Mouse (Mus musculus): Measurements from ENCODE around the gene Upf2.

Gene Upf2

DNA sequence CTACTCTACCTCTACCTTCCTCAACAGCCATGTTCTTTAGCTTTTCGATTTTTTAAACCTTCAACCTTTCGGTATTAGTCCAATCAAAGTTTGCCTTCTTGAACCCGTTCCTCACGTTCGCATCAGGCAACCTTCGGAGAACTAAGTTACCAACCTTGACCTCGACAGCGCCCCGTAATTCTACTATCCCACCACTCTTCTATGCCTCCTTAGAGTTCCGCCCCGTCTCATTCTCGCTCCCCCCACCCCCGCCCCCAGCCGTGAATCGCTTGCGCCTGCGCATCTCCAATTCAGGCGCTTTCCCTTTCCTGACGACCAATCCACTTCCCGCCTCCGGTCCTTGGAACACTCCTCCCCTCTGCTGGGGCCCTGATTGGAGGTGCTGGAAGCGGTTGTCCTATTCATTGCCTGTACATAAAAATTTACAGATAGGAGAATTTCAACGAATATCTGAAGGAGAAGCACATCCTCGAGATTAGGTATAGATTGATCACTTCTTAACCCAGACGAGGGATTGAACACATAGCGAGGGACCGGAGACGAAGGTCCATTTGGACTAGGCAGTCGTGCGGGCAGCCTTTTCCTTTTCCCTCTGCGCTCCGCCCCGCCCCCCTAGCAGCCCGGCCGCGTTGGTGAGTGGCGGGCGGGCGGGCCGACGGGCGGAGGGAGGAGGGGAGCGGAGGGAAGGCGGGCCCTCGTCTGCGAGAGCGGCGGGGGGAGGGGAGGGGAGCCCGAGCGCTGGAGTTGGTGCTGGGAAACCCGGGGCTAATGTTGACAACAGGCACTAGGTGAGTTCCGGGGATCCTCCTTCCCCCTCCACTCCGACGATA is at the start of gene Upf2:
Gene Upf2, plus strand, starts transcription at position 704 of the 830 bp plus-strand sequence.
- DNase-seq = peak; percentile 97

DNA sequence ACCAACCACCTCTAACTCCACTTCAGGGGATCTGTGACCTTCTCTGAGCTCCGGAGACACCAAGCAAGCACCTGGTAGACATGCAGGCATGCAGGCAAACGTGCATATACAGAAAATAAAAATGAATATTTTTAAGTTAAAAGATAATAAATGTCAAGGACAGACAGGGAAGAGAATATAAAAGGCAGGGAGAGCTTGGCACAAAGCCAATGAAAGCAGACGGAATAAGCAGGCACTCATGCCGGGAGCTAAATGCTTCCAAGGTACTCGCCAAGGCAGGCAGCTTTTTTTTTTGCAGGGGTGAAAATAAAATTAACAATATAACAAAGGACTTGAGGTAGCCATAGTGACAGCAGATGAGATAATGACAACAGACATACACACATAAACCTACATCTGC is 45.2 kb upstream of the Upf2 start:
- peak; percentile 65 for DNase-seq

DNA sequence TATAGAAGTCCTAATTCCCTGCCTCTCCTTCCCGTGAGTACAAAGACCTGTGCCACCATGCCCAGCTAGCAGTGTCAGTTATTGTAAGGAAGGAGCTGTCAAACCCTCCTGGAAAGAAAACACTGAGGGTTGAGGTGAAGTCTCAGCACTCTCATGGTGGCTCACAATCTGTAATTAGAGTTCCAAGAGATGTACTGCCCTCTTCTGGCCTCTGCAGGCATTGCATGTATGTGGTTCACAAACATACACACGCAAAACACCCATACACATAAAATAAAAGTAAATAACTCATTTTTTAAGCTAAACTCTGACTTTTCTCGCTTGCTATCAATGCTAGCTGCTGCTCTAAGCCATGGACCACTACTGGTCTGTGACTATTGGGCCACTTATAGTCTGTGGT is 44.6 kb upstream of the Upf2 start:
- DNase-seq = no peak

DNA sequence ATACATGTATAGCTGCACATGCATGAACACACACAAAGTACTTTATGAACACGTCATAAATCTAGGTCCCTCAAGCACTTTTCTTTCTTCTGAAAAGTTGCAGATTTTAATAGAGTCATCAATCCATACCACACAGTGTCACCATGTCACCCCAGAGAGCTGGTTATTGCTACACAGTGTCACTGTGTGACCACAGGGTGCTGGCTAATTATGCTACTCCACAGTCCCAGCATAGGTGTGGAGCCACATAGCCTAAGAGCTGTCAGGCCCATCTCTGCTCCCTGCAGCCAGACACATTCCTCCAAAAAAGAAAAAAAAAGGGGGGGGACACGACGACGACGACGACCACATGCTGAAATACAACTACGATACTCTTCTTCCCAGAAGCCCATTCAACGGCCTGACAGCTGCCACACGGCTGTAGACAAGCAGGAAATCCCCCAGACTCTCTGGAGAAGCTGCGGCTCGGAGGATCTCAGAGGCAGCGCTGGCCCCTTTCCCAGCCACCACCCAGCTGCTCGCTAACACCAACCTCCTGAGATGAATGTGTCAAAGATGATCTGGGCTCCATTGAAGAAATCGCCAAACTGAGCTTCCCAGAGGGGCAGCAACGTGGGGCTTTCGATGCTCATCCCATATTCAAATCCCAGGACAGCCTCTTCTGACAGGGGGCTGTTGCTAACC is 39.8 kb upstream of the Upf2 start:
- DNase-seq = no peak

DNA sequence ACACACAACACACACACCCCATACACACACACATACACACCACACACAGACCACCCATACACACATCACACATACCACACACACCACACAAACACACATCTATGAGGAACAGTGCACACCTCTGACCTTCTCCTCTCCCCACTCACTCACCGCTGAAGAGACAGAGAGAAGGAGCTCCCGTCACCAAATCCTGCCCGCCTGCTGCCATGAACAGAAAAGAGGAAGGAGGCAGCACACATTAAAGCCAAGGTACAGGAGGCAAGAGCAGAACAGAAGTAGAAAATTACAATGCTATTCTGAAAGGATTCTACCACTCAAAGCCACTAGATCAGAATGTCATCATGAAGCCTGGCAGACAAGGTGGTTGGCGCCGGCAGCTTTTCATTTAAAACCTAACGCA is 28.4 kb upstream of the Upf2 start:
- DNase-seq = no peak

DNA sequence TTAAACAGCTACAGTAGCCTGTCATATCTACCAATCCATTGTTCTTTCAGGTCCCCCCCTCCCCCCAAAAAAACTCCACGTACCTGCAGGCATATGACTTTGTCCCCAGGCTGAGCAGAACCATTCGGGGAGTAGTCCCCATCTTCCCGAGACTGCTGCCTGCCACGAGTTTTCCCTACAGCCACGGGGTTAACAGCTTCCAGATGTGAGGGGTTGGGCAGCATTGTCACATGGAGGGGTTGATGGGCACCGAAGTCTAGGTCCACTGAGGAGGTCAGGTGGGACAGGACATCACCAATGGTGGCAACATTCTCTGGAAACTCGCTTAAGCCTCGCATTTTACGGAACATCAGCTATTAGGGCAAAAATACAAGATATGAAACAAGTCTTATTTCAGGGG is 27.5 kb upstream of the Upf2 start:
- no peak for DNase-seq

DNA sequence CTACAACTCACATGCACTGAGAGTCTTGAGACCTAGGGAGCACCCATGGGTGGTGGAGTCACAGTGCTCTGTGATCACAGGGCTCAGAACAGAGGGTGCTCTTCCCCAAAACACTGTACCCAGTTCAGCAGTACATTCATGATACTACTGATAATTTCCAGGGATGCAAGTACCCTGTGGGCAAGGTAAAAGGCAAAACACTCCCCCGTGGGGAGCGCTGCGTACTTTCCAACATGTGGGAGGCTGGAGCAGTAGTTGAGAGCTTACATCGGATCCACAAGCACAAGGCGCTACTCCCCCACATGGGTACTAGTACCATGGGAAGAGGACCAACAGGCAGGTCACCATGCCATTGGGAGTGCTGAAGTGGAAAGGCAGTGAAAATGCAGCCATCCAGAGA is 23.8 kb upstream of the Upf2 start:
- DNase-seq = no peak

DNA sequence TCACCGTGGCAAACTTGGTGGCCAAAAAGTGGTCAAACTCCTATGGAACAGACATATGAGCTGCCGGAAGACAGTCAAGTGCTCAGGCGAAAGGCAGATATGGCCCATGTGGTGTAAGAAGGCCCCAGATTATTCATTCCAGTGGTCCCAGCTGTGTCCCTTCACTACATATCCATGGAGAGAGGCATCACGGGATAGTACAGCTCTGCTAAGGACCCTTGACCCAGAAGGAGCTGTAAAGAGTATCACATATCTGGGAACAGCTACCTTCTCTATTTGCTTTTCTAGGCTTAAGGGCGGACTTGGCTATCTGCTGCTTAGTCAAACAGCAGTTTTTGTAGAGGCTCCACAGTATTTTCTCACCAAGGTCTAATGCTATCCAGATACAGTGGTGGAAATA is 21.5 kb upstream of the Upf2 start:
- no peak for DNase-seq

DNA sequence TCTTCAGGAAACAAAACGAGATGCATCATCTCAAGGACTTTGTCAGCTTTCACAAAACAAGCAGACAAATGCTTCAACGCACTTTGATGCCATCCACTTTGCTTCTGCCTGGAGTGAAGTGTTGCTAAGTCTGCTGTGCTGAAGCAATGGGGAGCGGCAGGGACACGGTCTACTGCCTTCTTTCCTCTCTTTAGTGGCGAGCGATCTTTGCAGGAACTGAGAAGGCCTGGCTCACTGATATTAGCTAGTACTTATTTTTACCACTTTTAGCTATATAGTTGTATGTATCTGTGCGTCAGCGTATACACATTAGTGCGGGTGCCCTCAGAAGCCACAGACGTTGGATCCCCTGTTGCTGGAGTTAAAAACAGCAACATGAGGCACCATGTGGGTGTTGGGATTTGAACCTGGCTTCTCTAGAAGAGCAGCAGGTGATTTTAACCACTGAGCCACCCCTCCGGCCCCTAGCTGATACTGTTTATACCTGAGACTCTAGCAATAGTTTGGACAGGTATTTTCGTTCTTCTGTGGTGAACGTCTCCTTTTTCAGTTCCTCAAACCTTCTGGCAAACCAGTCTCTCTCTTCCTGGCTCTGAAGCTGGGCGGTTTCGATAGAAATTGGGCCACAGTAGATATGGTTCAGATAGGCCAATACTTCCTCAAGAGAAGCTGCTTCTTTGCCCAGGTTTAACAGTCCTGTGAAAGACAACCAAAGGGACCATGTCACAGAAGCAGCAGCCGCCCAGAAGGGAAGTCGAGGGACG is 20.8 kb upstream of the Upf2 start:
- DNase-seq = no peak

DNA sequence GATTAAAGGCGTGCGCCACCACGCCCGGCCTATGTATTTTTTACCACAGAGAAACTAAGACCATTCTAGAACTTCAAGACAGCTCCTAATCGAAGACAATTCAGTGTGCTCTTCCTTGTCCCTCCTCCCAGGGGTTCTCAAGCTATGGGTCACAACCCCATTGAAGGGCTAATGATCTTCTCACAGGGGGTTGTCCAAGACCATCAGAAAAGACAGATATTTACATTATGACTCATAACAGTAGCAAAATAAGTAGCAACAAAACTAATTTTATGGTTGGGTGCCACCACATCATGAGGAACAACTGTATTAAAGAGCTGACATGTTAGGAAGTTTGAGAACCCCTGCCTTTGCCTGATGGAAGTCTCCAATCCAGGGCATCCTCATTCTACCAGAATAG is 19.3 kb upstream of the Upf2 start:
- DNase-seq = no peak

DNA sequence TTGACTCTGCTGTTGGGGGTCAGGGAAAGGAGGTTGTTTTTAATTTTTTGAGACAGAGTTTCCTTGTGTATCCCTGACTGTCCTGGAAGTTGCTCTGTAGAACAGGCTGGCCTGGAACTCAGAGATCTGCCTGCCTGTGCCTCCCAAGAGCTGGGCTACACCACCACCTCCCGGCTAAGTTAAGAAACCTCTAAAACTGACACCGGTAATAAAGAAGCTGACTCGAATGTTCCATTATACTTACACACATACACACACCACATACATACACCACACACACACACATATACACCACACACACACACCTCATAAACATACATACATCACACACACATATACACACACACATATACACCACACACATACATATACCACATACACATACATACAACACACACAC is 16.3 kb upstream of the Upf2 start:
- no peak for DNase-seq

DNA sequence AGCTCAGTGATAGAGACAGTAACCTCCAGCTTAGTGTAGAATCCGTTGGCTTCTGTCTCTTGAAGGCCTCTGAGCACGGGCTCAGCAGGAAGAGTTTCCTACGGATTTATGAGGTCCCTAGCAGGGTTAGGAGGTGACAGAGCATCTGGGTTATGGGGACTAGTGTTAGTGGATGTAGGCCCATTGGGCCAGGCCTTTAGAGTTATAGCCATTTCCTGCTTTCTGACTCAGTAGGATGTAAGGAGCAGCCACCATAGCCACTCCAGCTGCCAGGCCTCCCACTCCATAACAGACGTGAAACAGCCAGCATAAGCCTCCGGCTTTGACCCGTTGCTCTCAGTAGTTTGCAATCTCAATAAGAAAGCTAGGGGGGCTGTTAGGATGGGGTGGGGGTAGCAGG is 15.2 kb upstream of the Upf2 start:
- DNase-seq = no peak

DNA sequence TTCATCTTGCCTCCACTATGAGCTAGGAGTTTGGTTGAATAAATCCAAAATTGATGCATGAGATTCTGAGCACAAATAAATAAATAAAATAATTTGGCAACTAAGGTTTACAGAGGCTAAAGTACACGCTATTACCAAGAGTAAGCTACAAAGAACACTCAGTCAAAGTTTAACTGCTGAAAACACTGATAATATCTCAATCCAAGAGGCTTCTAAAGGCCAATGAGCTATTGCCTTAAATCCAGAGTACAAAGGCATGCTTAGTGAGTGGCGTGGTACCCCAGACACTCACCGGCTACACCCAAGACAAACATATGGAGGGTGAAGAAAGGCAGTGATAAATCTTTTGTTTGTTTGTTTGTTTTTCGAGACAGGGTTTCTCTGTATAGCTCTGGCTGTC is 14.7 kb upstream of the Upf2 start:
- no peak for DNase-seq

DNA sequence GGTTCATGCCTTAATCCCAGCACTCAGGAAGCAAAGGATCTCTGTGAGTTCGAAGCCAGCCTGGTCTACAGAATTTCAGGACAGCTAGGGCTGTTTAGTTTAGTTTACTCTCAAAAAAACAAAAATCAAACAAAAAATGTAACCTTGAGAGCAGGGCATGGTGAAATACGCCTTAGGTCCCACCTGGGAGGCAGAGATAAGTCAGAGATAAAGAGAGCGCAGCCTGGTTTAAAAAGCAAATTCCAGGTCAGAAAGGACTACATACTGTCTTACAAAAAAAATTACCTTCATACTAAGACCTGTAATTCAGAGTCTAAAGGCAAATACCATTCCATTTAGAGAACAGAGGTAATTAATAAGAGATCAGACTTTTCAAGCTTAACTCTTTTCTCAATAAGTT is 11.9 kb upstream of the Upf2 start:
- DNase-seq = no peak

DNA sequence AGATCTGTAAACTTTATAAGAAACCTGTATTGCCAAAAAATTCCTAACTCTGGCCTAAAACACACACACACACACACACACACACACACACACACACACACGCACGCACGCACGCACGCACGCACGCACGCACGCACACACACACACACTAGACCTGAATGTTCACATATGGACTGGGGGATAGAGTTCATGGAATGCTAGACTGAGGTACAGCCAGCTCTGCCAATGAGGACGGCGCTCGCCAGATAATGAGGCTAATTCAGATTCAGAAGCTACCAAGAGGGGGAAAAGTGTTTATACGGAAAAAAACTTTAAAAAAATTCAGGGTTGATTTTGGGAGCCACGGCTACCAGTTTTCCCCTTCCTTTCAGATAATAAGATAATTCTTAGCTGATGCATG is 11.4 kb upstream of the Upf2 start:
- DNase-seq = no peak

DNA sequence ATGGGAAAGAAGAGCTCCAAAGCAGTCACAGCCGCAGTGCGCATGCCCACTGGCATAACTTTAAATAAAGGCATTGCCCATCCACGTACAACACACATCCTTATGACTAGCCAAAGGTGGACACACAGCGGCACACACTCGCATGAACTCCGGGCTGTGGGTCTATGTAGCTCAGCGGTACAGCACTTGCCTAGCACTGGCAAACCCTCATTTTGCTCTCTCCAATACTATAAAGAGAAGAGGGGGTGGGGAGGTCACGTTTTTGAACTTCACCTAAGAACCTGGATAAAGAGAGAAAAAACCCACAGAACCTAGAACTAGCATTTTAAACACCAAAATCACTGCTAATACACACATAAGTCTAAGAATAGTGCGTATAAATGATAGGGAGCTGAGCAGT is 10.3 kb upstream of the Upf2 start:
- no peak for DNase-seq

DNA sequence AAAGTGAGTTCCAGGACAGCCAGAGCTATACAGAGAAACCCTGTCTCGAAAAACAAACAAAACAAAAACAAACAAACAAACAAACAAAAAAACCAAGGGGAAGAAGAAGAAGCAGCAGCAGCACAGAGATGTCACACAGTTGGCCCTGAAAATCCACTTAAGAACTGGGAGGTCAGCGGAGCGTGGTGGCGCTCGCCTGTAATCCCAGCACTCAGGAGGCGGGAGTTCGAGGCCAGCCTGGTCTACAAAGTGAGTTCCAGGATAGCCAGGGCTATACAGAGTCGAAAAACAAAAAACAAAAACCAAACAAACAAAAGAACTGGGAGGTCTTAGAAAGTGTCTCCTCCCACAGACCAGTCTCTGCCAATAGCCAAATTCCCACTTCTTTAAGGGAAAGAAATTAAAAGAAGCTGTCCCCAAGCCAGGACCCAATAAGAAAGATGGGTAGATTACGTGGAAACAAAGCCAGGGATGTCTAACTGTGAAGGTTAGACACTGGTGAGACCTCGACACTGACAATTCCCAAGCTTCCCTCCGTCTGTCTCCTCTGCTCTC is 9.3 kb upstream of the Upf2 start:
- DNase-seq = no peak

DNA sequence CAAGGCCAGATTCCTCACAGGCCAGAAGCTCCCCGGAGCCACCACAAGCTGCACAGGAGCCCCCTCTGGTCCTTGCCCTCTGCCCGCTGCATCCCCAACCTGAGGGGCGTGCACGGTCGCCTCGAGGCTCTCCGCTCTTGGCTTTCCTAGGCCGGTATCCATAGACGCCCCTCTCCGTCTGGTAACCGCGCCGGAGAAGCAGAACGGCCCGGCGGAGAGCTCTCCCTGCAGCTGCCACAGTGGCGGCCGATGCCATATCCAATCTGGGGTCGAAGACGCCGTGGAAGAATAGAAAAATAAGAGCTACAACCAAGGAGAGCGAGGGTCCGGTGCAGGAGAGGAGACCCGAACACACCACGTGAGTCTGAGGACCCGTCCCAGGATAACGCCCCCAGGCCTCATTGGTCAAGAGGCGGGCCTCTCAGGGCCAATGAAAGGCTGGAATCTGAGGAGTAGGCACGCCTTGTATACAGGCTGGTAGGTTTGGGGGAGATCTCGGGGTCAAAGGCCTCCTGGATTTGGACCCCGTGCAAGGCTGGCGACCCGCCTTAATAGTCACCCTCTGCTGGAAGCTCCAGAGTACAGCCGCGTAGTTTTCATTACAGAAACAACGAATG is 8.7 kb upstream of the Upf2 start, which contains the start of gene Dhtkd1:
Gene Dhtkd1, minus strand, starts transcription at position 377 of the 617 bp plus-strand sequence.
- peak; percentile 68 for DNase-seq

DNA sequence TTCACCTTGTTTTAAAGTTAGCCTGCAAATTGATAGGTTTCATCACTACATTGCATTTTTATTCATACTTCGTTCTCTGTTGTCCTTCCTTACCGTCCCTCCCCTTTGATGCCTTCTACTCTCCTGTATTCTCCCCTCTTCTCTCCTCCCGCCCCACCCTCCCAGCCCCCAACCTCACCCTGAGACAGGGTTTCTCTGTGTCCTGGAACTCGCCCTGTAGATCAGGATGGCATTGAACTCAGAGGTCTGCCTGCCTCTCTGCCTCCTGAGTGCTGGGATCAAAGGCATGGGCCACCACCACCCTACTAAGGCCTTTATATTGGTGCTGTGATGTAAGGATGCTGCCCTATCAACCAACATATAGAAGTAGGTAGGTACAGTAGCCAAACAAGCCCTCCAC is 8.2 kb upstream of the Upf2 start:
- DNase-seq = no peak

DNA sequence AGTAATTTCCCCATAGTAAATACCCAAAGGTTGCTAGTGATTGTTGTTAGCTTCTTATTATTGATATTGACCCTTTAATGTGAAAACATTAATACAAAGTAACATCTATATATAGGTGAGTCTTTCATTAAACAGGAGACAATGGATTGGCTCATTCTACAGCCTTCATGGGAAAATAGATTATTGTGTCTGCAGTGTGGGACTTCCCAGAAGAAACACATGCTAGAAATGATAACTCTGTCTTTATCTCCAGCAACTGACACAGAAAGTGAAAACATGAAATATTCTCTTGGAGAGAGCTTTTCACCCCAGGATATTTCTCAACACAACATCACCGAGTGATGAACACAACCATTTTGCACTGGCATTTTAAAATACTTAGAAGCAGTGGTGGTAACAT is 5.6 kb upstream of the Upf2 start:
- no peak for DNase-seq

DNA sequence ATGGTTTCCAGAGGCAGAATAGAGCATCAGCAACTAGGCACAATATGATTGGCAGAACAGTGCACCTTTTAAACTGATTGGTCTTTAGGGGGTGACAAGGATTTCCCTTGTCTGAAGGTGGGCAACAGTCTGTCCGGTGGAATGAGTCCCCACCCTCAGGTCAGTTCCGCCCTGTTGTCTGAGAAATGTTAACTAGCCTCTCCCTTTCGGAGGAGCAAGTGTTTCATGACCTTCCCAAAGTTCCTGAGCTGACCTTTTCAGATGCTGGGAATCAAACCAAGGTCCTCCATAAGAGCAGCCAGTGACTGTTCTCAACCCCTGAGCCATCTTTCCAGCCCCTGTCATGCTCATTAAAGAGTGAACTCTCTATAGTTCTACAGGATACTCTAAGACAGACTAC is 4.4 kb upstream of the Upf2 start:
- DNase-seq = no peak

DNA sequence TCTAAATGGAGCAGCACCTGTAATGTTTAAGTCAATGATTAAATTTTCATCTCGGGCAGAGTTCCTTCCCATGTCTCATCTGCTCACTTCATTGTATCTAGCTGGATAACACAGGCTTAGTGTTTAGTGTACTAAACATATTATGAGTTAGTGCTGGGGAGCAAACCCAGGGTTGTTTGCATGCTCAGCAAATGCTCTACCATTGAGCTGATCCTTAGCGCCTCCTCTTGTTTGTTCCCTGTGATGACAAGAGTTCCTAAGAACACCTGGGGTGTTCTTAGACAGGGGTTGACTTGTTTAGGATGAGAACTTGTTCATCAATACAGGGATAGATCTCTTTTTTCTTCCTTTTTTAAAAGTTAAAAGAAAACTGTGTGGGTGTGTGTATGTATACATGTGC is 2.3 kb upstream of the Upf2 start:
- DNase-seq = no peak

DNA sequence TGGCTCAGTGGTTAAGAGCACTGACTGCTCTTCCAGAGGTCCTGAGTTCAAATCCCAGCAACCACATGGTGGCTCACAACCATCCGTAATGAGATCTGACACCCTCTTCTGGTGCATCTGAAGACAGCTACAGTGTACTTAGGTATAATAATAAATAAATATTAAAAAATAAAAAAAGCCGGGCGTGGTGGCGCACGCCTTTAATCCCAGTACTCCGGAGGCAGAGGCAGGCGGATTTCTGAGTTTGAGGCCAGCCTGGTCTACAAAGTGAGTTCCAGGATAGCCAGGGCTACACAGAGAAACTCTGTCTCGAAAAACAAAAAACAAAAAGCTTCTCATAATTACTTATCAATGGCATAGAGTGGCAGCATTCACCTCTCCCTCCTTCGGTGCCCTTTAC is 1.4 kb upstream of the Upf2 start:
- peak; percentile 37 for DNase-seq

Data from cerebellum, adult 9-11 months (tissue).